Mouse (Mus musculus): ENCODE measurements at regions not wholly inside any gene's neighbourhood (a gene's known extent, or its start where the extent isn't known, plus 50 kb on each side); places are given as distances from the start of the nearest gene placed in this dataset.

DNA sequence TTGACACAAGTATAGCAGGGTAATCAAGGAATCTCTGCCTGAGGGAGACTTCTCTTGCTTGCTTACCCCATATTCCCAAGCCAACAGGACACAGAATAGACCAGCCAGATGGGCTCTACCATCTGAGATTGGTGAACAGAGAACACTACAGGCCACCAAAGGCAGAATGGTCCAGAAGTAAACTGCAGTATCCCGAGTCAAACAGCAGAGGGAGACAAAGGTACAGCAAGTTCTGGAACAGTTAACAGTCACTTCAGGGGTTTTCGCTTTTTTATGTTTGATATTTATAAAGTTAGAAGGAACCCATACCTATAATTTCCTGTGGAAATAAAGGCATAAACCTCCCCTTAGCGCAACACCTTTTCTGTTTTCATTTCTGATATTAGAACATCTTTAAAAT is 325.5 kb upstream of the 9130204L05Rik start:
- peak; percentile 1 for DNase-seq (ENCODE audit: low read depth, low spot score)

All from embryo, embryonic 11.5 days (tissue).